Mouse (Mus musculus) embryo, embryonic 11 days (tissue): ENCODE data around the gene Ssr4.

Experiments
- DNase-seq: peaks from one replicate; pipeline ENCODE4 v3.0.0-alpha.2; 2015

Ssr4 gene

GRCm38 (mm10) chrX:73816596-73817314 is 29.9 kb downstream of the Ssr4 start:
- DNase-seq, result no peak

- DNase-seq, result peak; percentile 16
Measured at GRCm38 (mm10) chrX:73823747-73824146, 36.9 kb downstream of the Ssr4 start.

GRCm38 (mm10) chrX:73824185-73825151 is 37.6 kb downstream of the Ssr4 start, which contains the start of gene Pdzd4:
Gene Pdzd4, minus strand, starts transcription at chrX:73824969.
- DNase-seq, result peak; percentile 73

- DNase-seq, result no peak
Measured at GRCm38 (mm10) chrX:73835731-73836130, 48.9 kb downstream of the Ssr4 start.

- DNase-seq, result no peak
Measured at GRCm38 (mm10) chrX:73836691-73837090, 49.9 kb downstream of the Ssr4 start.
